Comparison of ENCODE assay signal across 32 mouse cellular contexts in the genomic region with DNA sequence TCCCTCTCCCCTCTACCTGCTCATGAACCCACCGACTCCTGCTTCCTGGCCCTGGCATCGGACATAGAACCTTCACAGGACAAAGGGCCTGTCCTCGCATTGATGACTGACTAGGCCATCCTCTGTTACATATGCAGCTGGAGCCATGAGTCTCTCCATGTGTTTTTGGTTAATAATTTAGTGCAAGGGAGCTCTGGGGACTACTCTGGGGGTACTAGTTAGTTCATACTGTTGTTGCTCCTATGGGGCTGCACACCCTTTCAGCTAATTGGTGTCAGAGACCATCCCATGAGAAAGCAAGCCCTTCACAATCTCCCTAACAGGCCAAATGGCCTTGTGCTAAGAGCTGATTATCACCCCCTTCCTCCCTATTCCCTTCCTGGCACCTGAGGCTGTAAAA.
"Had no signal": no experiment of that assay in that cellular context is flagged by ENCODE, and none has a peak within 500 bp of the region (broad histone marks: within the 10 kb centered on the region; RNA-seq: fewer than 3 reads in every experiment).

No protein-coding gene starts in this region.

- H3K9me3 ChIP-seq: limb, embryonic 10.5 days; limb, embryonic 12.5 days; limb, embryonic 13.5 days; limb, embryonic 15.5 days; liver, embryonic 12.5 days; liver, embryonic 13.5 days; liver, embryonic 15.5 days; lung, embryonic 15.5 days; midbrain, embryonic 10.5 days; midbrain, embryonic 12.5 days; midbrain, embryonic 13.5 days; midbrain, embryonic 15.5 days had no signal

- H3K27ac ChIP-seq: left cerebral cortex, adult 2 months; limb, embryonic 10.5 days; limb, embryonic 12.5 days; limb, embryonic 13.5 days; limb, embryonic 15.5 days; liver, embryonic 12.5 days; liver, embryonic 13.5 days; liver, embryonic 14.5 days; liver, embryonic 15.5 days; lung, embryonic 15.5 days; macrophage; midbrain, embryonic 10.5 days; midbrain, embryonic 12.5 days; midbrain, embryonic 13.5 days; midbrain, embryonic 15.5 days had no signal

- H3K9ac ChIP-seq: limb, embryonic 12.5 days; limb, embryonic 13.5 days; limb, embryonic 15.5 days; liver, embryonic 12.5 days; liver, embryonic 13.5 days; liver, embryonic 14.5 days; liver, embryonic 15.5 days; liver, postnatal 0 days; lung, embryonic 14.5 days; lung, embryonic 15.5 days; midbrain, embryonic 12.5 days; midbrain, embryonic 13.5 days; midbrain, embryonic 15.5 days had no signal

- DNase-seq: left cerebral cortex, postnatal 4 days; liver; liver, embryonic 13.5 days; liver, postnatal 0 days; lung, adult 18-20 months; lung, adult 2 months; lung, embryonic 14.5 days; lung, postnatal 10 days; lung, postnatal 14 days; lung, postnatal 36 days; lung, postnatal 4 days; midbrain, embryonic 14.5 days had no signal

- H3K36me3 ChIP-seq: limb, embryonic 10.5 days; limb, embryonic 12.5 days; limb, embryonic 13.5 days; limb, embryonic 15.5 days; liver, embryonic 12.5 days; liver, embryonic 13.5 days; liver, embryonic 15.5 days; lung, embryonic 15.5 days; midbrain, embryonic 10.5 days; midbrain, embryonic 12.5 days; midbrain, embryonic 13.5 days; midbrain, embryonic 15.5 days had no signal

- ATAC-seq: liver, embryonic 12.5 days; liver, postnatal 0 days; lung, postnatal 0 days; midbrain, embryonic 13.5 days; midbrain, embryonic 15.5 days; midbrain, embryonic 16.5 days had no signal

- H3K4me3 ChIP-seq: left cerebral cortex, adult 2 months; limb, embryonic 10.5 days; limb, embryonic 12.5 days; limb, embryonic 13.5 days; limb, embryonic 15.5 days; liver, embryonic 12.5 days; liver, embryonic 13.5 days; liver, embryonic 15.5 days; lung, embryonic 15.5 days; megakaryocyte, embryonic 14.5 days; midbrain, embryonic 10.5 days; midbrain, embryonic 12.5 days; midbrain, embryonic 13.5 days; midbrain, embryonic 15.5 days; myocyte had no signal

- H3K4me1 ChIP-seq: limb, embryonic 10.5 days; limb, embryonic 12.5 days; limb, embryonic 13.5 days; limb, embryonic 15.5 days; liver, embryonic 12.5 days; liver, embryonic 13.5 days; liver, embryonic 15.5 days; lung, embryonic 15.5 days; megakaryocyte, embryonic 14.5 days; midbrain, embryonic 10.5 days; midbrain, embryonic 12.5 days; midbrain, embryonic 13.5 days; midbrain, embryonic 15.5 days had no signal

- H3K27me3 ChIP-seq: limb, embryonic 12.5 days; limb, embryonic 13.5 days; limb, embryonic 15.5 days; liver, embryonic 12.5 days; liver, embryonic 13.5 days; liver, embryonic 15.5 days; lung, embryonic 15.5 days; megakaryocyte, embryonic 14.5 days; midbrain, embryonic 12.5 days; midbrain, embryonic 13.5 days; midbrain, embryonic 15.5 days had no signal

- H3K4me2 ChIP-seq: limb, embryonic 12.5 days; limb, embryonic 13.5 days; limb, embryonic 15.5 days; liver, embryonic 11.5 days; liver, embryonic 12.5 days; liver, embryonic 13.5 days; liver, embryonic 15.5 days; lung, embryonic 14.5 days; lung, embryonic 15.5 days; midbrain, embryonic 11.5 days; midbrain, embryonic 12.5 days; midbrain, embryonic 13.5 days; midbrain, embryonic 15.5 days had no signal
